Mouse (Mus musculus): ENCODE measurements at regions not wholly inside any gene's neighbourhood (a gene's known extent, or its start where the extent isn't known, plus 50 kb on each side); places are given as distances from the start of the nearest gene placed in this dataset.
A peak's percentile ranks its signal among the peaks of the same experiment; 100 is the strongest.

DNA sequence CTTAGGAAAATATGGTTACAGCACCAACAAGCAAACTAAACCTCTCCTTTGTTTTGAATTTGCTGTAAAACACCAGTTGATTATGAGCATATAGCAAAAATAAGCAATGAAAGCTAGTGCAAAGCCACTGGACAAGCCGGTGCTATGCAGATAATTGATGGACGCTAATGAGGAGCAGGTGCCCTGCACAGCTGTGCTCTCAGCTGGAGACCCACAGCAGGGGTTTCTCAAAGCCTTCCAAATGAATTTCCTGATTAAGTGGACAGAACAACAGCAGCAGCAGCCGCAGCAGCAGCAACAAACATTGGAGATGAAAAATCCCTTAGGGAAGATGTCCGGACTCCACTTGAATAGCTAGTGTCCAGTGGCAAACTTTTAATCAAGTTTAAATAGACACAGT is 109.2 kb downstream of the Alg10b start:
- 0 out of 2 replicates have a peak, but pooled peaks have one; percentile 45 for ATAC-seq
- no peak overlapping the region for H3K27ac ChIP-seq (ENCODE audit: low read depth, low read length)
- WGBS, result 8% methylated on average over 4 of the region's 4 CpGs

DNA sequence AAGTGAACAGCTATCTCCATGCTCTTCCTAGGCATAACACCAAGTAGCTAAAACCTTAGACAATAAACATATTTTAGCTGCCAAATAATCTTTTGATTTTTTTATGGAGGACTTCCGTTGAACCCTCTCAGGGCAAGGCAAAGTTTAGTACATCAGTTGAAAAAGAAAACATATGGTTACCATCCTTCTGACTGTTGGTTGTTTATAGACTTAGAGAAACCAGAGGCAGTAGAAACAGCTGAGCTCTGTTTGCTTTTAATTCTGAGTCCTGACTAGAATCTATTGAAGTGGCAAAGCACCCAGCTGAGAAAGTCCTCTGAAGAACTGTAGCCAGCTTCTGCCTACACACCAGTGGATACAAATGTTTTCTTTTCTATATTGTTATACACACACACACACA is 109.7 kb downstream of the Alg10b start:
- H3K9me3 ChIP-seq (ENCODE audit: control insufficient read depth, low read length), result no peaks in the 10 kb centered on the region
- ATAC-seq, result no peak
- H3K4me1 ChIP-seq (ENCODE audit: control insufficient read depth, insufficient read depth, low read depth, low read length), result peaks cover 4% of the 10 kb centered on the region; the same call in 1 of the 2 replicates
- 41% methylated on average over 1 of the region's 1 CpGs for WGBS
- no peaks in the 10 kb centered on the region for H3K36me3 ChIP-seq (ENCODE audit: control insufficient read depth, insufficient read depth, low read length)
- no peak overlapping the region for H3K4me3 ChIP-seq (ENCODE audit: low read length)
- H3K4me2 ChIP-seq (ENCODE audit: low read length), result no peak overlapping the region
- H3K27ac ChIP-seq (ENCODE audit: low read depth, low read length), result no peak overlapping the region
- H3K9ac ChIP-seq (ENCODE audit: low read depth, low read length), result no peak overlapping the region
- H3K27me3 ChIP-seq (replicated peaks; ENCODE audit: control insufficient read depth, insufficient read depth, low read length), result no peaks in the 10 kb centered on the region

More for the DNA sequence above, 109.2 kb downstream of the Alg10b start:
- no peaks in the 10 kb centered on the region for H3K9me3 ChIP-seq (ENCODE audit: control insufficient read depth, low read length)
- H3K27me3 ChIP-seq (replicated peaks; ENCODE audit: control insufficient read depth, insufficient read depth, low read length), result no peaks in the 10 kb centered on the region
- no peak overlapping the region for H3K9ac ChIP-seq (ENCODE audit: low read depth, low read length)
- no peaks in the 10 kb centered on the region for H3K36me3 ChIP-seq (ENCODE audit: control insufficient read depth, insufficient read depth, low read length)
- peaks cover 4% of the 10 kb centered on the region; the same call in 1 of the 2 replicates for H3K4me1 ChIP-seq (ENCODE audit: control insufficient read depth, insufficient read depth, low read depth, low read length)
- H3K4me3 ChIP-seq (ENCODE audit: low read length), result no peak overlapping the region
- H3K4me2 ChIP-seq (ENCODE audit: low read length), result no peak overlapping the region

DNA sequence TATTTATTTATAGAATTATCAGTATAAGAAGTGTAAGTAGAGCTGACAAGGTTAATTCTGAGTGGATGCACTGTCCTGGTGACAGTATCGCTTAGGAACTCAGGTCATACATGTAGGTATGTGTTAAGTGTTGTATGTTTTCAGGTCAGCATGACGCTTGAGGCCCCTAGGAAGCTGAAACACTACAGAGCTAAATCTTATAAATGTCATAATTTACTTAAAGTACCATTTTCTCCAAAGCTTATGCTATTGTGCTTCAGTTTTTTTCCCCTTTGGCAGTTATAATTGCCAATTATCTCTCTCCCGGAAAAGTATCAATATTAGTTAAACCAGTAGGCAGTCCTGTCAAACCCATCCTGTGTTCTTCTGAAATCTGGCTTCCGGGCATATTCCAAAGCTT is 110.3 kb downstream of the Alg10b start:
- no peak overlapping the region for H3K9ac ChIP-seq (ENCODE audit: low read depth, low read length)
- H3K27ac ChIP-seq (ENCODE audit: low read depth, low read length), result no peak overlapping the region
- ATAC-seq, result no peak
- H3K4me2 ChIP-seq (ENCODE audit: low read length), result no peak overlapping the region
- no peak overlapping the region for H3K4me3 ChIP-seq (ENCODE audit: low read length)
- no peaks in the 10 kb centered on the region for H3K36me3 ChIP-seq (ENCODE audit: control insufficient read depth, insufficient read depth, low read length)
- H3K9me3 ChIP-seq (ENCODE audit: control insufficient read depth, low read length), result no peaks in the 10 kb centered on the region
- peaks cover 4% of the 10 kb centered on the region; the same call in 1 of the 2 replicates for H3K4me1 ChIP-seq (ENCODE audit: control insufficient read depth, insufficient read depth, low read depth, low read length)
- H3K27me3 ChIP-seq (replicated peaks; ENCODE audit: control insufficient read depth, insufficient read depth, low read length), result no peaks in the 10 kb centered on the region
- WGBS, result 66% methylated on average over 4 of the region's 4 CpGs

DNA sequence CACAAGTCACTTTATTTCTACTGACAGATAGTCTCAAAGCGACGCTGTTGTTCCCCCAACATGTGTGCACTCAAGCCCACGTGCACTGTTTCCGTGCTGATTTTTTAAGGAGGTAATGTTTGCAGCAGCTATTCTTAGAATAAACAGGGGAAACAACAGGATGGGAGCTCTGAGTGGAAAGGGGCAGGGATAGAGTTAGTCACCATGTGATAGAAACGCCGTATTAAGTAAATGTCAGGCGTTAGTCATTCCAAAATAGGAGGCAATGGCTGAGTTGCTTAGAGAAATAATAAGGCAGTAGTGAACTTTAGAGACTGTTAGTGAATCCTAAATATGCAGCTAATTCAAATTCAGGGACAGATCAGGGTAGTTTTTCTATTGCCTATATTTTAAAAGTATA is 111.4 kb downstream of the Alg10b start:
- H3K4me3 ChIP-seq (ENCODE audit: low read length), result no peak overlapping the region
- H3K27ac ChIP-seq (ENCODE audit: low read depth, low read length), result no peak overlapping the region
- H3K36me3 ChIP-seq (ENCODE audit: control insufficient read depth, insufficient read depth, low read length), result no peaks in the 10 kb centered on the region
- no peak overlapping the region for H3K9ac ChIP-seq (ENCODE audit: low read depth, low read length)
- no peaks in the 10 kb centered on the region for H3K27me3 ChIP-seq (replicated peaks; ENCODE audit: control insufficient read depth, insufficient read depth, low read length)
- H3K4me1 ChIP-seq (ENCODE audit: control insufficient read depth, insufficient read depth, low read depth, low read length), result peaks cover 4% of the 10 kb centered on the region; the same call in 1 of the 2 replicates
- no peak for ATAC-seq
- H3K9me3 ChIP-seq (ENCODE audit: control insufficient read depth, low read length), result no peaks in the 10 kb centered on the region
- 56% methylated on average over 7 of the region's 7 CpGs for WGBS
- H3K4me2 ChIP-seq (ENCODE audit: low read length), result no peak overlapping the region

DNA sequence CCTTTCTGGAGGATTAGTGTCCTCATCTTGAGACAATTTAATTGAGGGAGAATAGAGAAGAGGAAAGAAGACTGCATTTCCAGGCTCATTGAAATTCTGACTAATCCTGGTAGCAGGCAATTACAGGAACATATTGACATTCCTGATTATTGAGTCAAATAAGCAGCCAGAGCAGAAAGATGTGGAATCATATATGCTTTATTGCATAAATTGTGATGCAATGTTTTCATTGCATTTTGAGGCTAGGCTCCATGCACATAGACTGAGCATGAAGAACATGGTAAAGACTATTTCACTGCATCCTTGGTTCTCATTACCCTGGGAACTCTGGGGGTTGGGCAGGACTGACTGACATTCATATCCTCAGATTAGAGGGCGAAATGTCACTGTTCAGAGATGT is 116.0 kb downstream of the Alg10b start:
- no peaks in the 10 kb centered on the region for H3K36me3 ChIP-seq (ENCODE audit: control insufficient read depth, insufficient read depth, low read length)
- H3K4me2 ChIP-seq (ENCODE audit: low read length), result no peak overlapping the region
- no peak overlapping the region for H3K4me3 ChIP-seq (ENCODE audit: low read length)
- no peaks in the 10 kb centered on the region for H3K9me3 ChIP-seq (ENCODE audit: control insufficient read depth, low read length)
- WGBS, result 91% methylated on average over 1 of the region's 1 CpGs
- H3K27ac ChIP-seq (ENCODE audit: low read depth, low read length), result no peak overlapping the region
- no peak for ATAC-seq
- no peaks in the 10 kb centered on the region for H3K4me1 ChIP-seq (ENCODE audit: control insufficient read depth, insufficient read depth, low read depth, low read length)
- H3K9ac ChIP-seq (ENCODE audit: low read depth, low read length), result no peak overlapping the region
- no peaks in the 10 kb centered on the region for H3K27me3 ChIP-seq (replicated peaks; ENCODE audit: control insufficient read depth, insufficient read depth, low read length)

DNA sequence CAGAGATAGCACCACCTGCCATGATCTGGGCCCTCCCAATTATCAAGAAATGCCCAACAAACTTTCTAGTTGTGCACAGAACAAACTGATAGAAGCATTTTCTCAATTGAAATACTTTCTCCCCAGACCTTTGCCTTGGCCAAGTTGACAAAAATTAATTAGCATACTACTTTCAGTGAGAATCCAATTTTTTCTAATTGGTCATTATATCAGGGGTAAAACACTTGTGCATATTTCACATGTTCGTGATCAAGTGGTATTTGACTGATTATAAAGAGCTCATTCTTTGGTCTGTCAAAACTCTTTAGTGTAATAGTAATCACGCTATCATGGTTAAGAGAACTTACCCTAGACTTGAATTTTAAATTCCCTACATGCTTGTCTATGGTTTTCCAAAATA is 117.2 kb downstream of the Alg10b start:
- no peak for ATAC-seq
- Histone ChIP-seq H3K4me3 (ENCODE audit: low read length) (no peak overlapping the region), H3K9me3 (ENCODE audit: control insufficient read depth, low read length) (no peaks in the 10 kb centered on the region), H3K4me1 (ENCODE audit: control insufficient read depth, insufficient read depth, low read depth, low read length) (peaks cover 2% of the 10 kb centered on the region; the same call in 1 of the 2 replicates), H3K4me2 (ENCODE audit: low read length) (no peak overlapping the region), H3K9ac (ENCODE audit: low read depth, low read length) (no peak overlapping the region), H3K36me3 (ENCODE audit: control insufficient read depth, insufficient read depth, low read length) (no peaks in the 10 kb centered on the region), H3K27me3 (replicated peaks; ENCODE audit: control insufficient read depth, insufficient read depth, low read length) (no peaks in the 10 kb centered on the region), H3K27ac (ENCODE audit: low read depth, low read length) (no peak overlapping the region)
- WGBS, result 89% methylated on average over 2 of the region's 2 CpGs

DNA sequence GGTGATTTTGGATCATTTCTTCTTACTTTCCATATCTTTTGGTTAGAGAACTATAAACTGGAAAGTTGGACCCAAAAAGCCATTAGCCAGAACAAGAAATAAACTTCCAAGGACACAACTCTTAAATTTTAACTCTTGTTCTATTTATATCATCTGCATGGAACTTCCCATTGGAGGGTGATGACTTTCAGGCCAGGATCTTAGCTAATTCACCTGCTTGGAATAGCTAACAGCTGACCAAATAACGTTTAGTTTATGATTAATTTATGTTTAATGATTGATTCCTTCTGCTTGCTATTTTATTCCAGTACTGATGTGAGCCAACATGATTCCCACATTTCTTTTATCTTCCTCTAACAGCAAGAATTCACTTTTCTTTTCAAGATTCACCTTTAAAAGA is 119.7 kb downstream of the Alg10b start:
- no peak overlapping the region for H3K27ac ChIP-seq (ENCODE audit: low read depth, low read length)
- peaks cover 4% of the 10 kb centered on the region; the same call in 1 of the 2 replicates for H3K4me1 ChIP-seq (ENCODE audit: control insufficient read depth, insufficient read depth, low read depth, low read length)
- H3K36me3 ChIP-seq (ENCODE audit: control insufficient read depth, insufficient read depth, low read length), result no peaks in the 10 kb centered on the region
- ATAC-seq, result no peak
- no peak overlapping the region for H3K4me2 ChIP-seq (ENCODE audit: low read length)
- no peak overlapping the region for H3K9ac ChIP-seq (ENCODE audit: low read depth, low read length)
- 72% methylated on average over 1 of the region's 1 CpGs for WGBS
- no peaks in the 10 kb centered on the region for H3K27me3 ChIP-seq (replicated peaks; ENCODE audit: control insufficient read depth, insufficient read depth, low read length)
- H3K9me3 ChIP-seq (ENCODE audit: control insufficient read depth, low read length), result 0 out of 2 replicates have a peak, but pooled peaks cover 3% of the 10 kb centered on the region
- H3K4me3 ChIP-seq (ENCODE audit: low read length), result no peak overlapping the region

DNA sequence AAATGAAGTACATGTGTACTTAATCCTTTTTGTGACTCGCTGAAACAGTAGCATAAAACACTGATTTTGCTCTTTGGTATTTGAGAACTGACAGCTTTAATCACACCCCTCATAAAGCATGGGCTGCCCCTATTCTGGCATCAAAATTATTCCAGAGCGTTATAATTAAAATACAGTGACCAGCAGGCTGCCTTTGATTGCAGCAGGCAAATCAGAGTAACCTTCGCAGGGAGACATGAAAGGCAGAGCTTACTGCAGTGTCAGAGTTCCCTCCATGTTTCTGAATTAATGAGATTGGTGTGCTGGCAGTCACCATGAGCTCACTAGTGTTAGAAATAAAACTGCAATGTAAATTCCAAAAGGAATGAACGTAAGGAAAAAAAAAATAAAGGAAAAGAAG is 120.8 kb downstream of the Alg10b start:
- Histone ChIP-seq H3K27me3 (replicated peaks; ENCODE audit: control insufficient read depth, insufficient read depth, low read length) (no peaks in the 10 kb centered on the region), H3K4me3 (ENCODE audit: low read length) (no peak overlapping the region), H3K27ac (ENCODE audit: low read depth, low read length) (no peak overlapping the region), H3K9me3 (ENCODE audit: control insufficient read depth, low read length) (0 out of 2 replicates have a peak, but pooled peaks cover 3% of the 10 kb centered on the region), H3K9ac (ENCODE audit: low read depth, low read length) (no peak overlapping the region), H3K4me2 (ENCODE audit: low read length) (no peak overlapping the region), H3K4me1 (ENCODE audit: control insufficient read depth, insufficient read depth, low read depth, low read length) (peaks cover 4% of the 10 kb centered on the region; the same call in 1 of the 2 replicates), H3K36me3 (ENCODE audit: control insufficient read depth, insufficient read depth, low read length) (no peaks in the 10 kb centered on the region)
- 28% methylated on average over 4 of the region's 4 CpGs for WGBS
- no peak for ATAC-seq

DNA sequence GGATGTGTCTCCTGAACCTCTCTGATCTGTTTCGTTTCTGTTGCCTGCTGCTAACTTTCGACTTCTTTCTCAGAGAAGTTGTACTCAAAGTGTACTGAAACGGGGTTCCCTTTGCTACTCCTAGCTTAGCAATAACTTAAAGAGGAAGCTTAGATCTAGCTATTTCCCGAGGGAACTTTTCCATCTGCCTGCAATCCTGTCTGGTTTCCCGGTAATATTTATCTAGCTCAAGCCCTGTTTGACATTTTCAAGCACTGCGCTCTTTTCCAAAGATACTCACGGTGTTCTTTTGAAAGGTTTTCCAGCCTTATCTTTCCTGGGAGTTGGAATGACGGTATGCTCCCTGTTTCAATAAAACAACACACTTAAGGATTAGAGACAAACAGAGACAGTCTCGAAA is 122.1 kb downstream of the Alg10b start:
- Histone ChIP-seq H3K9ac (ENCODE audit: low read depth, low read length) (no peak overlapping the region), H3K27me3 (replicated peaks; ENCODE audit: control insufficient read depth, insufficient read depth, low read length) (no peaks in the 10 kb centered on the region), H3K27ac (ENCODE audit: low read depth, low read length) (no peak overlapping the region), H3K9me3 (ENCODE audit: control insufficient read depth, low read length) (0 out of 2 replicates have a peak, but pooled peaks cover 3% of the 10 kb centered on the region), H3K4me2 (ENCODE audit: low read length) (no peak overlapping the region), H3K36me3 (ENCODE audit: control insufficient read depth, insufficient read depth, low read length) (no peaks in the 10 kb centered on the region), H3K4me1 (ENCODE audit: control insufficient read depth, insufficient read depth, low read depth, low read length) (peaks cover 4% of the 10 kb centered on the region; the same call in 1 of the 2 replicates), H3K4me3 (ENCODE audit: low read length) (no peak overlapping the region)
- no peak for ATAC-seq
- WGBS, result 49% methylated on average over 9 of the region's 9 CpGs

DNA sequence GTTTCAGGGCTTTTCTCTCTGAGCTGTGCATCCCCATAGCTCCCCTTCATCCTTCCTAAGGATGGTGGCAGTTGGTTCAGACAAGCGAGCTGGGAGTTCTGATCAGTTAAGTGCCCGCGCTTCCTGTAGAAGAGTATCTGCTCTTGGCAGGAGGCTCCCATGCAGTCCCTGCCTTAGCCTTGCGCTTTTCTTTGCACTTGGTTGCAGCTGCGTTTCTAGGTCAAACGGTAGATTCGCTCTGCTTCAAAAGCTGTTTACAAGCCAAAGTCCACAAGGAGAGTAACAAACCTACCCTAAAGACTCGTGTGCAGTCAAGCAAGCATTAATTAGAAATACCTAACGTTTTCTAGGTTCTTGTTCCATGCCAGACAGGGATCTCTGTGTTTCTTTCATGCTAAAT is 122.6 kb downstream of the Alg10b start:
- WGBS, result 54% methylated on average over 9 of the region's 9 CpGs
- 0 out of 2 replicates have a peak, but pooled peaks cover 3% of the 10 kb centered on the region for H3K9me3 ChIP-seq (ENCODE audit: control insufficient read depth, low read length)
- no peak overlapping the region for H3K4me3 ChIP-seq (ENCODE audit: low read length)
- H3K27ac ChIP-seq (ENCODE audit: low read depth, low read length), result no peak overlapping the region
- peaks cover 4% of the 10 kb centered on the region; the same call in 1 of the 2 replicates for H3K4me1 ChIP-seq (ENCODE audit: control insufficient read depth, insufficient read depth, low read depth, low read length)
- ATAC-seq, result no peak
- no peak overlapping the region for H3K4me2 ChIP-seq (ENCODE audit: low read length)
- no peaks in the 10 kb centered on the region for H3K27me3 ChIP-seq (replicated peaks; ENCODE audit: control insufficient read depth, insufficient read depth, low read length)
- no peaks in the 10 kb centered on the region for H3K36me3 ChIP-seq (ENCODE audit: control insufficient read depth, insufficient read depth, low read length)
- H3K9ac ChIP-seq (ENCODE audit: low read depth, low read length), result no peak overlapping the region

All from hindbrain, embryonic 16.5 days (tissue).